Mouse (Mus musculus): ENCODE measurements around the gene Gm20388. TPM values are rescaled to one million over a fixed set of nuclear protein-coding genes. Genes with fewer than 3 reads are reported as not detected.

The Gm20388 gene
- polyA plus RNA-seq, 1 experiment = 18.7 TPM

- no peak overlapping the region for H3K4me3 ChIP-seq (replicated peaks; ENCODE audit: insufficient read depth, low read depth, low read length)
- WGBS = 93% methylated on average over 8 of the region's 8 CpGs
Observed at GRCm38 (mm10) chr8:120015916-120016315, 105.3 kb downstream of the Gm20388 start.

GRCm38 (mm10) chr8:120016424-120016823, 105.8 kb downstream of the Gm20388 start:
- DNase-seq = no peak
- no peaks in the 10 kb centered on the region for H3K27me3 ChIP-seq (ENCODE audit: control insufficient read depth, insufficient read depth, low read length)
- H3K4me1 ChIP-seq (ENCODE audit: control insufficient read depth, insufficient read depth, low read length) = peaks cover 9% of the 10 kb centered on the region
- no peak overlapping the region for H3K4me3 ChIP-seq (replicated peaks; ENCODE audit: insufficient read depth, low read depth, low read length)
- TF ChIP-seq CTCF (IDR thresholded peaks at IDR 0.05; ENCODE audit: borderline replicate concordance, insufficient read depth, low read depth, low read length) (no peak), POLR2A (IDR thresholded peaks at IDR 0.05; ENCODE audit: borderline replicate concordance, insufficient read depth, low read length) (no peak)
- WGBS = 80% methylated on average over 7 of the region's 7 CpGs
- no peak overlapping the region for H3K27ac ChIP-seq (ENCODE audit: insufficient read depth, low read length)

More at GRCm38 (mm10) chr8:120015916-120016315, 105.3 kb downstream of the Gm20388 start:
- peaks cover 9% of the 10 kb centered on the region for H3K4me1 ChIP-seq (ENCODE audit: control insufficient read depth, insufficient read depth, low read length)
- H3K27me3 ChIP-seq (ENCODE audit: control insufficient read depth, insufficient read depth, low read length) = no peaks in the 10 kb centered on the region
- DNase-seq = no peak
- TF ChIP-seq POLR2A (IDR thresholded peaks at IDR 0.05; ENCODE audit: borderline replicate concordance, insufficient read depth, low read length) = no peak
- no peak for TF ChIP-seq CTCF (IDR thresholded peaks at IDR 0.05; ENCODE audit: borderline replicate concordance, insufficient read depth, low read depth, low read length)
- H3K27ac ChIP-seq (ENCODE audit: insufficient read depth, low read length) = no peak overlapping the region

- TF ChIP-seq POLR2A (IDR thresholded peaks at IDR 0.05; ENCODE audit: borderline replicate concordance, insufficient read depth, low read length) (no peak), CTCF (IDR thresholded peaks at IDR 0.05; ENCODE audit: borderline replicate concordance, insufficient read depth, low read depth, low read length) (no peak)
- 94% methylated on average over 13 of the region's 13 CpGs for WGBS
- no peak overlapping the region for H3K4me3 ChIP-seq (replicated peaks; ENCODE audit: insufficient read depth, low read depth, low read length)
- peaks cover 3% of the 10 kb centered on the region for H3K4me1 ChIP-seq (ENCODE audit: control insufficient read depth, insufficient read depth, low read length)
- no peaks in the 10 kb centered on the region for H3K27me3 ChIP-seq (ENCODE audit: control insufficient read depth, insufficient read depth, low read length)
- H3K27ac ChIP-seq (ENCODE audit: insufficient read depth, low read length) = no peak overlapping the region
- DNase-seq = no peak
Observed at GRCm38 (mm10) chr8:120017349-120017748, 106.7 kb downstream of the Gm20388 start.

- DNase-seq = no peak
- H3K4me3 ChIP-seq (replicated peaks; ENCODE audit: insufficient read depth, low read depth, low read length) = no peak overlapping the region
- H3K27ac ChIP-seq (ENCODE audit: insufficient read depth, low read length) = no peak overlapping the region
- 61% methylated on average over 6 of the region's 6 CpGs for WGBS
- H3K27me3 ChIP-seq (ENCODE audit: control insufficient read depth, insufficient read depth, low read length) = no peaks in the 10 kb centered on the region
- H3K4me1 ChIP-seq (ENCODE audit: control insufficient read depth, insufficient read depth, low read length) = no peaks in the 10 kb centered on the region; the same call in 1 of the 2 replicates
- no peak for TF ChIP-seq CTCF (IDR thresholded peaks at IDR 0.05; ENCODE audit: borderline replicate concordance, insufficient read depth, low read depth, low read length)
- TF ChIP-seq POLR2A (IDR thresholded peaks at IDR 0.05; ENCODE audit: borderline replicate concordance, insufficient read depth, low read length) = no peak
Observed at GRCm38 (mm10) chr8:120017786-120018185, 107.1 kb downstream of the Gm20388 start.

- no peak for DNase-seq
- Histone ChIP-seq H3K27me3 (ENCODE audit: control insufficient read depth, insufficient read depth, low read length) (no peaks in the 10 kb centered on the region), H3K27ac (ENCODE audit: insufficient read depth, low read length) (no peak overlapping the region), H3K4me3 (replicated peaks; ENCODE audit: insufficient read depth, low read depth, low read length) (no peak overlapping the region), H3K4me1 (ENCODE audit: control insufficient read depth, insufficient read depth, low read length) (no peaks in the 10 kb centered on the region; the same call in 1 of the 2 replicates)
- TF ChIP-seq CTCF (IDR thresholded peaks at IDR 0.05; ENCODE audit: borderline replicate concordance, insufficient read depth, low read depth, low read length) = no peak
- TF ChIP-seq POLR2A (IDR thresholded peaks at IDR 0.05; ENCODE audit: borderline replicate concordance, insufficient read depth, low read length) = no peak
- WGBS = 72% methylated on average over 6 of the region's 6 CpGs
Observed at GRCm38 (mm10) chr8:120018379-120018778, 107.7 kb downstream of the Gm20388 start.

- Histone ChIP-seq H3K27ac (ENCODE audit: insufficient read depth, low read length) (no peak overlapping the region), H3K4me1 (ENCODE audit: control insufficient read depth, insufficient read depth, low read length) (no peaks in the 10 kb centered on the region; the same call in 1 of the 2 replicates), H3K4me3 (replicated peaks; ENCODE audit: insufficient read depth, low read depth, low read length) (no peak overlapping the region), H3K27me3 (ENCODE audit: control insufficient read depth, insufficient read depth, low read length) (no peaks in the 10 kb centered on the region)
- DNase-seq = no peak
- WGBS = 60% methylated on average over 5 of the region's 5 CpGs
- no peak for TF ChIP-seq CTCF (IDR thresholded peaks at IDR 0.05; ENCODE audit: borderline replicate concordance, insufficient read depth, low read depth, low read length)
- TF ChIP-seq POLR2A (IDR thresholded peaks at IDR 0.05; ENCODE audit: borderline replicate concordance, insufficient read depth, low read length) = no peak
Observed at GRCm38 (mm10) chr8:120019297-120019696, 108.7 kb downstream of the Gm20388 start.

- Histone ChIP-seq H3K4me1 (ENCODE audit: control insufficient read depth, insufficient read depth, low read length) (no peaks in the 10 kb centered on the region; the same call in 1 of the 2 replicates), H3K27me3 (ENCODE audit: control insufficient read depth, insufficient read depth, low read length) (no peaks in the 10 kb centered on the region), H3K27ac (ENCODE audit: insufficient read depth, low read length) (no peak overlapping the region), H3K4me3 (replicated peaks; ENCODE audit: insufficient read depth, low read depth, low read length) (no peak overlapping the region)
- TF ChIP-seq CTCF (IDR thresholded peaks at IDR 0.05; ENCODE audit: borderline replicate concordance, insufficient read depth, low read depth, low read length) (no peak), POLR2A (IDR thresholded peaks at IDR 0.05; ENCODE audit: borderline replicate concordance, insufficient read depth, low read length) (no peak)
- 58% methylated on average over 7 of the region's 7 CpGs for WGBS
- DNase-seq = no peak
Observed at GRCm38 (mm10) chr8:120020298-120020697, 109.7 kb downstream of the Gm20388 start.

GRCm38 (mm10) chr8:120026199-120026598, 115.6 kb downstream of the Gm20388 start:
- TF ChIP-seq CTCF (IDR thresholded peaks at IDR 0.05; ENCODE audit: borderline replicate concordance, insufficient read depth, low read depth, low read length) (no peak), POLR2A (IDR thresholded peaks at IDR 0.05; ENCODE audit: borderline replicate concordance, insufficient read depth, low read length) (no peak)
- Histone ChIP-seq H3K4me1 (ENCODE audit: control insufficient read depth, insufficient read depth, low read length) (no peaks in the 10 kb centered on the region; the same call in 1 of the 2 replicates), H3K27ac (ENCODE audit: insufficient read depth, low read length) (no peak overlapping the region), H3K4me3 (replicated peaks; ENCODE audit: insufficient read depth, low read depth, low read length) (no peak overlapping the region), H3K27me3 (ENCODE audit: control insufficient read depth, insufficient read depth, low read length) (no peaks in the 10 kb centered on the region)
- DNase-seq = no peak
- WGBS = 77% methylated on average over 5 of the region's 5 CpGs
